Mouse (Mus musculus): ENCODE measurements around the gene Siah3. TPM values are rescaled to one million over a fixed set of nuclear protein-coding genes. Genes with fewer than 3 reads are reported as not detected.

The Siah3 gene
- total RNA-seq (2023): not detected

GRCm38 (mm10) chr14:75455743-75456421 lies at the start of gene Siah3:
Siah3 (plus strand) TSS chr14:75455982.

Other genes starting within 250 kb of the Siah3 start
- gene Cpb2, start 213.7 kb upstream of the Siah3 start, total RNA-seq (2023): not detected
- gene Zc3h13, start 171.6 kb upstream of the Siah3 start, total RNA-seq (2023): 10 to 100 TPM; 26.8 to 35.6 TPM
- gene Spert, start 137.1 kb downstream of the Siah3 start, total RNA-seq (2023): not detected
- gene Erich6b, start 186.3 kb downstream of the Siah3 start, total RNA-seq (2023): not detected